Mouse (Mus musculus) left cerebral cortex, postnatal 36 days (tissue): ENCODE results near the gene Olfr530. TPM values are rescaled to one million over a fixed set of nuclear protein-coding genes. Genes with fewer than 3 reads are reported as not detected.

Source experiments
- DNase-seq, 2 experiments: peaks; one replicate each; pipeline ENCODE4 v3.0.0; 2021 to 2022; ENCODE audit warnings: low spot score in 2 of 2, mixed read lengths in 1 of 2
- intact Hi-C: fragments of 180-260 bp; cut with DNase I; formaldehyde crosslinking; loops from one replicate; pipeline ENCODE4 v1.15.1; 2025
- total RNA-seq, 2 experiments: library from RNA; stranded (reverse); gene quantifications; 2 replicates each; pipeline ENCODE4 v1.2.3; 2021

Olfr530 gene
- total RNA-seq, result not detected

GRCm38 (mm10) chr7:140376231-140376630 is at the start of gene Olfr530:
Gene Olfr530 (minus strand): TSS chr7:140376331.
- intact Hi-C loops, result no loop called here
- no peak for DNase-seq

- intact Hi-C loops, result loop anchor here (2.0 kb wide), 1 partner anchor 107 kb away; no protein-coding TSS in a partner anchor
- DNase-seq, result no peak
Observed at GRCm38 (mm10) chr7:140421539-140421938, 45.4 kb upstream of the Olfr530 start, which contains the start of gene Olfr532. Gene Olfr532 (minus strand): TSS chr7:140421639.

GRCm38 (mm10) chr7:140402818-140403217 is 26.7 kb upstream of the Olfr530 start, which contains the start of gene Olfr531:
Gene Olfr531 (minus strand): TSS chr7:140402918.
- DNase-seq, result no peak
- intact Hi-C loops, result no loop called here

- no peak for DNase-seq
- intact Hi-C loops, result no loop called here
Observed at GRCm38 (mm10) chr7:140376911-140377310, 780 bp upstream of the Olfr530 start.

- intact Hi-C loops, result no loop called here
- DNase-seq, result no peak
Observed at GRCm38 (mm10) chr7:140374300-140374699, 1.8 kb downstream of the Olfr530 start.

- intact Hi-C loops, result no loop called here
- no peak for DNase-seq
Observed at GRCm38 (mm10) chr7:140361571-140361970, 14.6 kb downstream of the Olfr530 start, which contains the start of gene Olfr60. Gene Olfr60 (minus strand): TSS chr7:140361671.

- intact Hi-C loops, result no loop called here
Observed at GRCm38 (mm10) chr7:140333717-140334116, 42.4 kb downstream of the Olfr530 start, which contains the start of gene Olfr527. Gene Olfr527 (plus strand): TSS chr7:140334017.

GRCm38 (mm10) chr7:140329766-140330304 is 46.3 kb downstream of the Olfr530 start:
- DNase-seq, result no peak
- intact Hi-C loops, result no loop called here

More at GRCm38 (mm10) chr7:140333717-140334116, 42.4 kb downstream of the Olfr530 start, which contains the start of gene Olfr527:
- DNase-seq, result no peak

Other genes starting within 250 kb of the Olfr530 start
- 10 to 100 TPM; 20.8 to 20.9 TPM for gene Mtg1, start 238.8 kb downstream of the Olfr530 start, total RNA-seq
- 100 to 1,000 TPM; 141 to 186 TPM for gene Sprn, start 221.5 kb downstream of the Olfr530 start, total RNA-seq
- gene Olfr522, start 211.6 kb downstream of the Olfr530 start, total RNA-seq, result not detected
- not detected for gene Olfr523, start 203.1 kb downstream of the Olfr530 start, total RNA-seq
- gene Olfr524, start 170.4 kb downstream of the Olfr530 start, total RNA-seq, result not detected
- gene Cd163l1, start 158.1 kb downstream of the Olfr530 start, total RNA-seq, result not detected
- not detected for gene 5830411N06Rik, start 129.0 kb downstream of the Olfr530 start, total RNA-seq
- gene Olfr525, start 55.5 kb downstream of the Olfr530 start, total RNA-seq, result not detected
- not detected for gene Olfr527, start 42.3 kb downstream of the Olfr530 start, total RNA-seq
- gene Olfr60, start 14.7 kb downstream of the Olfr530 start, total RNA-seq, result not detected
- not detected for gene Olfr531, start 26.6 kb upstream of the Olfr530 start, total RNA-seq
- not detected for gene Olfr532, start 45.3 kb upstream of the Olfr530 start, total RNA-seq
- not detected for gene Olfr533, start 87.0 kb upstream of the Olfr530 start, total RNA-seq
- not detected for gene Olfr535, start 107.9 kb upstream of the Olfr530 start, total RNA-seq
- gene Olfr536, start 131.1 kb upstream of the Olfr530 start, total RNA-seq, result not detected
- not detected for gene Olfr538, start 191.6 kb upstream of the Olfr530 start, total RNA-seq
- gene Olfr46, start 224.9 kb upstream of the Olfr530 start, total RNA-seq, result under 1 TPM; 0.05 to 0.36 TPM